Mouse (Mus musculus) stomach, postnatal 0 days (tissue): ENCODE measurements around the gene Iqcj.

ENCODE experiments used
- CTCF ChIP-seq: IDR thresholded peaks from 2 replicates; pipeline ENCODE4 v1.5.1; 2016; ENCODE audit warnings: antibody characterized with exemption, low read depth, mild to moderate bottlenecking, moderate library complexity
- EP300 ChIP-seq: optimal IDR thresholded peaks from 2 replicates; pipeline ENCODE3; 2016; ENCODE audit warnings: antibody characterized with exemption

DNA sequence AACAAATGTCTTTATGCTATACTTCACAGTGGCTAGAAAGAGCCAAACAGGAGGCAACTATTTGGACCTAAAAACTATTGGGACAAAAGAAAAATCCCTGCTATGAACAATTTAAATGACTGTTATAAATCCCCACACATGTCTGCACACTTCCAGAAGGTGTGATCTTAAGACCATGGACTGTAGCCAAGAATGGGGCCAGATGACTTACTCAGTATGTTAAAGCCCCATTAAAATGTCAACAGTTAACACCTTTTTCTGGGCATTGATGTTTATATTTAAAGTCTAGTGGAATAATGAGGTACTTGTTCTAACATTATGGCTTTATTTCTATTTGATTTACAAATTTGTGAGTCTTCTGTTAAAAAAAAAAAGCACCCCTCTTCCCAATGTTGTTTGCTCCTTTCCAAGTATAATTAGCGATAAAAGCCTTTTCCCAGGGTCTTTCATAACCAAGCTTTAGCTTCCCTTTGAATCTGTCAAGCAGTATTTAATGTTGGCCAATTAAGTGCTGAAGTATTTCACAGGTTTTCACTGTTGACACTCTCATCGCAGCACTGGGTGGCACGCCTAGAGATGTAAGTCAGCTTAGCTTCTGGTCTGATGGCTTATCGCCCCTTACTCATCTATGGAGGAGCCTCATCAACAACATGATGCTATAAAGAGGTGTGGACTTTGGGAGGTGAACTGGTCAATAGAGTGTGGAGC is 204.9 kb downstream of the Iqcj start:
- TF ChIP-seq CTCF (no peak), EP300 (no peak)
